Mouse (Mus musculus) kidney, embryonic 14.5 days (tissue): ENCODE data around the gene Adarb1. TPM values are rescaled to one million over a fixed set of nuclear protein-coding genes. Genes with fewer than 3 reads are reported as not detected.

Experiments
- ATAC-seq: fragments of 200-750 bp; cut with Nextera tagmentation; 2 replicates; pipeline ENCODE4 v1.8.0; 2017; ENCODE audit warnings: moderate number of reproducible peaks, mild to moderate bottlenecking, moderate TSS enrichment, moderate library complexity; ENCODE audit not compliant: low FRiP score, low TSS enrichment
- H3K27ac ChIP-seq: fragments of 300-500 bp; sonication (generic); 2 replicates; pipeline ENCODE4 v1.5.1; 2014; ENCODE audit warnings: low read depth, mild to moderate bottlenecking, low read length, moderate library complexity, mixed read lengths
- H3K27me3 ChIP-seq: fragments of 300-500 bp; sonication (generic); 2 replicates; pipeline ENCODE4 v1.6.1; 2014; ENCODE audit warnings: mild to moderate bottlenecking, low read length; ENCODE audit not compliant: control insufficient read depth, insufficient read depth
- H3K36me3 ChIP-seq: fragments of 300-500 bp; sonication (generic); 2 replicates; pipeline ENCODE4 v1.6.1; 2014; ENCODE audit warnings: low read length, mixed read lengths; ENCODE audit not compliant: control insufficient read depth, insufficient read depth
- H3K4me1 ChIP-seq: fragments of 300-500 bp; sonication (generic); 2 replicates; pipeline ENCODE4 v1.6.1; 2014; ENCODE audit warnings: low read length, mixed read lengths; ENCODE audit not compliant: control insufficient read depth, insufficient read depth
- H3K4me2 ChIP-seq: fragments of 300-500 bp; sonication (generic); replicated peaks from 2 replicates; pipeline ENCODE4 v1.6.1; 2014; ENCODE audit warnings: low read depth, mild to moderate bottlenecking, low read length
- H3K4me3 ChIP-seq: fragments of 300-500 bp; sonication (generic); 2 replicates; pipeline ENCODE4 v1.5.1; 2014; ENCODE audit warnings: mild to moderate bottlenecking, low read length
- H3K9ac ChIP-seq: fragments of 300-500 bp; sonication (generic); 2 replicates; pipeline ENCODE4 v1.6.1; 2014; ENCODE audit warnings: low read depth, mild to moderate bottlenecking, low read length, moderate library complexity
- H3K9me3 ChIP-seq: fragments of 300-500 bp; sonication (generic); 2 replicates; pipeline ENCODE4 v1.6.1; 2016; ENCODE audit warnings: low read length; ENCODE audit not compliant: control insufficient read depth
- WGBS: fragments of 180-500 bp; shearing (Covaris S2); extraction: QIAGEN DNeasy Blood & Tissue Kit; methylation state at CpG from one replicate; pipeline ENCODE4 v1.1.7; 2014; 5-methylcytosine and 5-hydroxymethylcytosine counted together
- polyA plus RNA-seq: library from polyadenylated mRNA; unstranded; fragments of >200 nt; fragmentation: Nextera tagmentation; extraction: Ambion mirVana; gene quantifications from 2 replicates; pipeline ENCODE4 v1.2.1, GENCODE M21; 2014

Gene Adarb1
- polyA plus RNA-seq, 1 experiment from 2014 or later: 7.3 TPM

DNA sequence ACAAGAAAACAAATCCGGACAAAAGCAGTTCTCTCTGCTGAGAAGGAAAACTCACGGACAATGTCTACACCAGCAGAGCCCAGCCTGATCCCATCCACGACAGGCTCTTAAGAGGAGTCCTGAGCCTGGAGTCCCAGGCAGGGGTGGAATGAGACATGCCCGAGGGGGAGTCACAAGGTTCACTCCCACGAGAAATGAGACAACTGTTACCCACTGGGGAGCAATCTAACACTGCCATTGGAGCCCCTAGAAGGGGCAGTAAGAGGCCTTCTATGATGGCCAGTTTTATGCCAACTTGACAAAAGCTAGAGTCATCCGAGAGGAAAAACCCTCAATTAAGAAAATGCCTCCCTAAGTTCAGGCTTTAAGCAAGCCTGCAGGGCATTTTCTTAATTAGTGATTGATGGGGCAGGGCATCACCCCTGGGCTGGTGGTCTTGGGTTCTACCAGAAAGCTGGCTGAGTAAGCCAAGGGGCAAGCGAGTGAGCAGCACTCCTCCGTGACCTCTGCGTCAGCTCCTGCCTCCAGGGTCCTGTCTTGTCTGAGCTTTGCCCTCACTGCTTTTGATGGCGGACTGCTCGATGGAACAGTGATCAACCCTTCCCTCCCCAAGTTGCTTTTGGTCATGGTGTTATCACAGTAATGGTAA lies 88.5 kb downstream of the Adarb1 start:
- no peaks in the 10 kb centered on the region for H3K36me3 ChIP-seq
- H3K27ac ChIP-seq: no peak overlapping the region
- no peak overlapping the region for H3K4me2 ChIP-seq
- no peaks in the 10 kb centered on the region for H3K27me3 ChIP-seq
- ATAC-seq: peak; percentile 67; the same call in 1 of the 2 replicates
- 32% methylated on average over 11 of the region's 11 CpGs for WGBS
- H3K4me3 ChIP-seq: no peak overlapping the region
- H3K9ac ChIP-seq: no peak overlapping the region
- H3K4me1 ChIP-seq: peaks cover 10% of the 10 kb centered on the region; the same call in 1 of the 2 replicates
- no peaks in the 10 kb centered on the region for H3K9me3 ChIP-seq

DNA sequence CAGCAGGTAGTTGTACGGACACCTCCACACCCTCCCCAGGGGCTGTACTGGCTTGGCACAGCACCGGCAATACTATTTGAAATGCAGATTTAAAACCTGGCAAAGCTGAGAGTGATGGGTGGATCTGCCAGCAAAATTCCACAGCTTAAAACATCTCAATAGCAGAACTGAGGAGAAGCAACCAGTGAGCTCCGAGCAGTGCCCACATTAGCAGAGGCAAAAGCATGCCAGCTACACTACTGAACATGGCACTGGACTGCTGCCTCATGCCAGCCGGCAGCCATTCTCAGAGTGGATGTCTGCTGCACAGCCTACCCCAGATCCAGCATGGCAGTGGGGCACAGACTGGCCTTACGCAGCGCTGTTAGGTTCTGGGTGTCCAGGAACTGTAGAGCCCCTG lies 93.4 kb downstream of the Adarb1 start:
- Histone ChIP-seq H3K4me2 (no peak overlapping the region), H3K9ac (no peak overlapping the region), H3K9me3 (no peaks in the 10 kb centered on the region), H3K27me3 (no peaks in the 10 kb centered on the region), H3K4me3 (no peak overlapping the region), H3K4me1 (0 out of 2 replicates have a peak, but pooled peaks cover 2% of the 10 kb centered on the region), H3K27ac (no peak overlapping the region), H3K36me3 (no peaks in the 10 kb centered on the region)
- 83% methylated on average over 6 of the region's 6 CpGs for WGBS
- no peak for ATAC-seq

- no peaks in the 10 kb centered on the region for H3K36me3 ChIP-seq
- no peaks in the 10 kb centered on the region for H3K9me3 ChIP-seq
- H3K9ac ChIP-seq: no peak overlapping the region
- ATAC-seq: no peak
- no peaks in the 10 kb centered on the region for H3K27me3 ChIP-seq
- H3K4me2 ChIP-seq: no peak overlapping the region
- 89% methylated on average over 8 of the region's 8 CpGs for WGBS
- H3K27ac ChIP-seq: no peak overlapping the region
- no peak overlapping the region for H3K4me3 ChIP-seq
- no peaks in the 10 kb centered on the region for H3K4me1 ChIP-seq
Measured at GRCm38 (mm10) chr10:77321611-77322010, 96.5 kb downstream of the Adarb1 start.

DNA sequence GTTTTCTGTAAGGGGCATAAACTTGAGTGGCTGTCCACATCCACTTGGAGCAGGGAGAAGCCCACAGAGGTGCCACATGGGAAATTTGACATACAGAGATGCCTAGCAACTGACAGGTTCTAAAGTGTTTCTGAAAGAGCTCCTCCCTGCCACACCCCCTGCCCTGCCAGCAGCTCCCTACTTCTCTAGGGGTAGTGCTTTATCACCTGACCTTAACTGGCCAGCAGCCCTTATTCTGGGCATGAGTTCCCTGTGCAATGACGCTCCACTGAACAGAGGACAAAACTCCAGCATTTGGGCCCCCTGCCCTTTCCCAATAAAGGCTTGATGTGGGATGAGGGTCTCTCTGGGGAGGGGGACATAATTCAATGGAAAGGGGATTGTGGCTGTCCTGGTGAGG lies 97.1 kb downstream of the Adarb1 start:
- Histone ChIP-seq H3K9ac (no peak overlapping the region), H3K9me3 (no peaks in the 10 kb centered on the region), H3K4me3 (no peak overlapping the region), H3K4me2 (no peak overlapping the region), H3K4me1 (no peaks in the 10 kb centered on the region), H3K27ac (no peak overlapping the region), H3K36me3 (no peaks in the 10 kb centered on the region), H3K27me3 (no peaks in the 10 kb centered on the region)
- 69% methylated on average over 1 of the region's 1 CpGs for WGBS
- ATAC-seq: no peak

GRCm38 (mm10) chr10:77315682-77316081 lies 102.4 kb downstream of the Adarb1 start:
- H3K27ac ChIP-seq: no peak overlapping the region
- 87% methylated on average over 2 of the region's 2 CpGs for WGBS
- ATAC-seq: no peak
- no peak overlapping the region for H3K4me2 ChIP-seq
- no peaks in the 10 kb centered on the region for H3K36me3 ChIP-seq
- H3K4me3 ChIP-seq: no peak overlapping the region
- H3K4me1 ChIP-seq: no peaks in the 10 kb centered on the region
- H3K27me3 ChIP-seq: no peaks in the 10 kb centered on the region
- H3K9me3 ChIP-seq: no peaks in the 10 kb centered on the region
- H3K9ac ChIP-seq: no peak overlapping the region

- ATAC-seq: no peak
- 42% methylated on average over 9 of the region's 9 CpGs for WGBS
Measured at GRCm38 (mm10) chr10:77314711-77315266, 103.3 kb downstream of the Adarb1 start.

DNA sequence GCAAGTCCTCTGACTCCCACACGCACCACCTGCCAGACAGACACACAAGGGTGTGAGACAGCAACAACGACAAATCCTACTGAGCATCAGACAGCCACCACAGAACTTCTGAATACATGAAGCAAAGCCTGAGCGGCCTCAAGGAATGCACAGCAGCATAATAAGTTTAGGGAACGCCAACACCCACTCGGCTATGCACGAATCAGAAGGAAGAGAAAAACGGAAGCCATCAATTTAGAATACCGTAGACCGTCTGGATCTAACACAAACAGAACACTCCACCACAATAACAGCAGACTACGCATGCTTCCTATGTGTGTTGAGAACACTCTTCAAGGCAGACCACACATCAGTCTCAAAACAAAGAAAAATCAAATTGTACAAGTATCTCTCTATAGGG lies 109.1 kb downstream of the Adarb1 start:
- H3K9ac ChIP-seq: no peak overlapping the region
- WGBS: 44% methylated on average over 10 of the region's 10 CpGs
- H3K27me3 ChIP-seq: no peaks in the 10 kb centered on the region
- no peak overlapping the region for H3K27ac ChIP-seq
- no peaks in the 10 kb centered on the region for H3K4me1 ChIP-seq
- H3K4me3 ChIP-seq: no peak overlapping the region
- no peak overlapping the region for H3K4me2 ChIP-seq
- H3K36me3 ChIP-seq: no peaks in the 10 kb centered on the region
- ATAC-seq: peak; percentile 59; the same call in 1 of the 2 replicates
- no peaks in the 10 kb centered on the region for H3K9me3 ChIP-seq

More at GRCm38 (mm10) chr10:77314711-77315266, 103.3 kb downstream of the Adarb1 start:
- H3K4me3 ChIP-seq: no peak overlapping the region
- H3K4me1 ChIP-seq: no peaks in the 10 kb centered on the region
- no peaks in the 10 kb centered on the region for H3K27me3 ChIP-seq
- no peak overlapping the region for H3K9ac ChIP-seq
- H3K36me3 ChIP-seq: no peaks in the 10 kb centered on the region
- no peak overlapping the region for H3K27ac ChIP-seq
- H3K4me2 ChIP-seq: no peak overlapping the region
- no peaks in the 10 kb centered on the region for H3K9me3 ChIP-seq

- Histone ChIP-seq H3K27me3 (no peaks in the 10 kb centered on the region), H3K9ac (no peak overlapping the region), H3K27ac (no peak overlapping the region), H3K4me2 (no peak overlapping the region), H3K4me1 (no peaks in the 10 kb centered on the region), H3K4me3 (no peak overlapping the region), H3K9me3 (no peaks in the 10 kb centered on the region), H3K36me3 (no peaks in the 10 kb centered on the region)
- WGBS: 79% methylated on average over 8 of the region's 8 CpGs
- ATAC-seq: no peak
Measured at GRCm38 (mm10) chr10:77305766-77306165, 112.3 kb downstream of the Adarb1 start.

- no peaks in the 10 kb centered on the region for H3K4me1 ChIP-seq
- no peaks in the 10 kb centered on the region for H3K36me3 ChIP-seq
- H3K9me3 ChIP-seq: no peaks in the 10 kb centered on the region
- 32% methylated on average over 4 of the region's 4 CpGs for WGBS
- H3K27ac ChIP-seq: no peak overlapping the region
- H3K27me3 ChIP-seq: no peaks in the 10 kb centered on the region
- H3K4me3 ChIP-seq: no peak overlapping the region
- peak; percentile 74 for ATAC-seq
- no peak overlapping the region for H3K9ac ChIP-seq
- no peak overlapping the region for H3K4me2 ChIP-seq
Measured at GRCm38 (mm10) chr10:77304840-77305533, 113.1 kb downstream of the Adarb1 start.
